Mouse (Mus musculus) kidney, postnatal 25 days (tissue): ENCODE measurements around the gene Rpl36-ps4.
A peak's percentile ranks its signal among the peaks of the same experiment; 100 is the strongest.
"Not testable (repeated sequence)": the region's sequence is repeated elsewhere in the genome, so short reads cannot be mapped to it uniquely, and the experiment has no call there.

Source experiments
- DNase-seq, 2 experiments: peaks; one replicate each; pipeline ENCODE4 v3.0.0; 2021; ENCODE audit warnings: mixed read lengths in 2 of 2

The Rpl36-ps4 gene

GRCm38 (mm10) chr17:87948965-87949584, 28.3 kb downstream of the Rpl36-ps4 start:
- peak; percentile 76 to 79 for DNase-seq

- not testable (repeated sequence) for DNase-seq
These were observed 33.9 kb downstream of the Rpl36-ps4 start for GRCm38 (mm10) chr17:87954618-87955124.

GRCm38 (mm10) chr17:87957096-87957840, 36.5 kb downstream of the Rpl36-ps4 start:
- peak; percentile 68 to 85 for DNase-seq

GRCm38 (mm10) chr17:87958283-87958682, 37.5 kb downstream of the Rpl36-ps4 start:
- peak in 1 of 2 experiments; percentile 11 for DNase-seq

- not testable (repeated sequence) for DNase-seq
These were observed 38.6 kb downstream of the Rpl36-ps4 start for GRCm38 (mm10) chr17:87959406-87959805.

GRCm38 (mm10) chr17:87959931-87960330, 39.2 kb downstream of the Rpl36-ps4 start:
- peak in 1 of 2 experiments; percentile 27 for DNase-seq

GRCm38 (mm10) chr17:87963081-87964075, 42.6 kb downstream of the Rpl36-ps4 start:
- no peak for DNase-seq

GRCm38 (mm10) chr17:87968483-87968926, 47.7 kb downstream of the Rpl36-ps4 start:
- DNase-seq = peak in 1 of 2 experiments; percentile 45
